Mouse (Mus musculus): ENCODE measurements around the gene H1foo. TPM values are rescaled to one million over a fixed set of nuclear protein-coding genes. Genes with fewer than 3 reads are reported as not detected.

Gene H1foo
- polyA plus RNA-seq, 1 experiment = not detected

GRCm38 (mm10) chr6:115926416-115926815, 18.3 kb upstream of the H1foo start:
- H3K4me1 ChIP-seq (ENCODE audit: control insufficient read depth, insufficient read depth, low read length) = no peaks in the 10 kb centered on the region; the same call in 1 of the 2 replicates

DNA sequence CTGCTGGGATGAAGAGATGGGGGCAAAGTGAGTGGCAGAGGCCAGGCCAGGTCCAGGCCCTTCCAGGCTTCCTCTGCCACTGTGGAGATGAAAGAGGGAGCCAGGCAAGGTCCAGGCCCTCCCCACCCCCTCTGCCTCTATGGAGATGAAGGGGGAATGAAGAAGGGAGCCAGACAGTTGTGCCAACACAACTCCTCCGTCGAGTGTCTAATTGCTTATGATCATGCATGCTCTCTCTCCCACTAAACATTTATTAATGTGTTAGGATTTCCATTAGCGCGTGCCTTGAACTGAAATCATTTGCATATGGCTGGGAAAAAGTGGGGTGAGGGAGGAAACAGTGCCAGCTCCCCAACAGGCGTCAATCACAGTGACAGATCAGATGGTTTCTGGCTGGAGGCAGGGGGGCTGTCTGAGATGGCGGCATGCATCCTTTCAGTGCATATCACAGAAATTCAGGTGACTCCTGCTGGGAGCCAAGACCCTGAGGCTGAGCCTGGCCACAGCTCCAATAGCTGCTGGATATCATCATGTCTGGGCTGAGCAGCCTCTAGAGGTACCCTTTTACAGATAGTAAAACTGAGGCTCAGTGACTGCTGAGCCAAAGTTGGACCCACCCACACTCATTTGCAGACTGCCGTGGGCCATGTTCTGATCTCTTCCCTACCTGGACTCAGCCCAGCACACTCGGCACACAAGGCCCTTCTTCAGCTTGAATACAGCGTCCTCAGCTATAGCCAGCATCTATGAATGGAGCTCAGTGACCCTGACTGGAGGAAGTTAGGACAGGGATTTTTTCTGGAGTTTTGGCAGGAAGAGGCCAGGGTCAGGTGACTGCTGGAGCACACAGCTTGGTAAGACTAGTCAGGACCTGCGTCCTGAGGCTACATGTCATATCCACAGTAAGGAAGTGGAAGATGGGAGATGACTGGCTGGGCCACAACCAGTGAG, 17.2 kb upstream of the H1foo start:
- H3K36me3 ChIP-seq (ENCODE audit: control insufficient read depth, insufficient read depth, low read length) = no peaks in the 10 kb centered on the region; the same call in none of the 2 replicates
- no peaks in the 10 kb centered on the region for H3K27me3 ChIP-seq (ENCODE audit: control insufficient read depth, insufficient read depth, low read length)
- H3K4me1 ChIP-seq (ENCODE audit: control insufficient read depth, insufficient read depth, low read length) = no peaks in the 10 kb centered on the region; the same call in 1 of the 2 replicates
- TF ChIP-seq CTCF (IDR thresholded peaks at IDR 0.05; ENCODE audit: control insufficient read depth, insufficient read depth, insufficient replicate concordance, low read depth, low read length) = no peak
- TF ChIP-seq POLR2A (IDR thresholded peaks at IDR 0.05; ENCODE audit: control insufficient read depth, low read depth, low read length) = no peak
- H3K4me3 ChIP-seq (ENCODE audit: control insufficient read depth, low read depth, low read length) = no peak overlapping the region
- no peak overlapping the region for H3K27ac ChIP-seq (ENCODE audit: control insufficient read depth, insufficient read depth, low read depth, low read length)

More at GRCm38 (mm10) chr6:115926416-115926815, 18.3 kb upstream of the H1foo start:
- Histone ChIP-seq H3K4me3 (ENCODE audit: control insufficient read depth, low read depth, low read length) (no peak overlapping the region), H3K27ac (ENCODE audit: control insufficient read depth, insufficient read depth, low read depth, low read length) (no peak overlapping the region), H3K27me3 (ENCODE audit: control insufficient read depth, insufficient read depth, low read length) (no peaks in the 10 kb centered on the region), H3K36me3 (ENCODE audit: control insufficient read depth, insufficient read depth, low read length) (no peaks in the 10 kb centered on the region; the same call in none of the 2 replicates)
- no peak for TF ChIP-seq CTCF (IDR thresholded peaks at IDR 0.05; ENCODE audit: control insufficient read depth, insufficient read depth, insufficient replicate concordance, low read depth, low read length)
- TF ChIP-seq POLR2A (IDR thresholded peaks at IDR 0.05; ENCODE audit: control insufficient read depth, low read depth, low read length) = no peak

GRCm38 (mm10) chr6:115930018-115930417, 14.7 kb upstream of the H1foo start:
- Histone ChIP-seq H3K27ac (ENCODE audit: control insufficient read depth, insufficient read depth, low read depth, low read length) (no peak overlapping the region), H3K27me3 (ENCODE audit: control insufficient read depth, insufficient read depth, low read length) (no peaks in the 10 kb centered on the region), H3K4me1 (ENCODE audit: control insufficient read depth, insufficient read depth, low read length) (no peaks in the 10 kb centered on the region; the same call in 1 of the 2 replicates), H3K4me3 (ENCODE audit: control insufficient read depth, low read depth, low read length) (no peak overlapping the region), H3K36me3 (ENCODE audit: control insufficient read depth, insufficient read depth, low read length) (no peaks in the 10 kb centered on the region; the same call in none of the 2 replicates)
- no peak for TF ChIP-seq CTCF (IDR thresholded peaks at IDR 0.05; ENCODE audit: control insufficient read depth, insufficient read depth, insufficient replicate concordance, low read depth, low read length)
- TF ChIP-seq POLR2A (IDR thresholded peaks at IDR 0.05; ENCODE audit: control insufficient read depth, low read depth, low read length) = no peak

- TF ChIP-seq POLR2A (IDR thresholded peaks at IDR 0.05; ENCODE audit: control insufficient read depth, low read depth, low read length) = no peak
- no peak for TF ChIP-seq CTCF (IDR thresholded peaks at IDR 0.05; ENCODE audit: control insufficient read depth, insufficient read depth, insufficient replicate concordance, low read depth, low read length)
- no peak within 1 kb of the TSS; the same call in 1 of the 2 replicates for H3K27ac ChIP-seq (ENCODE audit: control insufficient read depth, insufficient read depth, low read depth, low read length)
These were observed 13.1 kb upstream of the H1foo start, which contains the start of gene Rho for GRCm38 (mm10) chr6:115931639-115932038. TSS of gene Rho (plus strand) at chr6:115931748.

GRCm38 (mm10) chr6:115932391-115932790, 12.3 kb upstream of the H1foo start:
- Histone ChIP-seq H3K36me3 (ENCODE audit: control insufficient read depth, insufficient read depth, low read length) (no peaks in the 10 kb centered on the region), H3K27ac (ENCODE audit: control insufficient read depth, insufficient read depth, low read depth, low read length) (no peak overlapping the region), H3K27me3 (ENCODE audit: control insufficient read depth, insufficient read depth, low read length) (no peaks in the 10 kb centered on the region), H3K4me1 (ENCODE audit: control insufficient read depth, insufficient read depth, low read length) (no peaks in the 10 kb centered on the region; the same call in 1 of the 2 replicates), H3K4me3 (ENCODE audit: control insufficient read depth, low read depth, low read length) (no peak overlapping the region)
- TF ChIP-seq POLR2A (IDR thresholded peaks at IDR 0.05; ENCODE audit: control insufficient read depth, low read depth, low read length) (no peak), CTCF (IDR thresholded peaks at IDR 0.05; ENCODE audit: control insufficient read depth, insufficient read depth, insufficient replicate concordance, low read depth, low read length) (no peak)

More at GRCm38 (mm10) chr6:115931639-115932038, 13.1 kb upstream of the H1foo start, which contains the start of gene Rho:
- Histone ChIP-seq H3K36me3 (ENCODE audit: control insufficient read depth, insufficient read depth, low read length) (no peaks in the 10 kb centered on the region), H3K4me3 (ENCODE audit: control insufficient read depth, low read depth, low read length) (no peak within 1 kb of the TSS), H3K27me3 (ENCODE audit: control insufficient read depth, insufficient read depth, low read length) (no peaks in the 10 kb centered on the region), H3K4me1 (ENCODE audit: control insufficient read depth, insufficient read depth, low read length) (no peaks in the 10 kb centered on the region; the same call in 1 of the 2 replicates)

DNA sequence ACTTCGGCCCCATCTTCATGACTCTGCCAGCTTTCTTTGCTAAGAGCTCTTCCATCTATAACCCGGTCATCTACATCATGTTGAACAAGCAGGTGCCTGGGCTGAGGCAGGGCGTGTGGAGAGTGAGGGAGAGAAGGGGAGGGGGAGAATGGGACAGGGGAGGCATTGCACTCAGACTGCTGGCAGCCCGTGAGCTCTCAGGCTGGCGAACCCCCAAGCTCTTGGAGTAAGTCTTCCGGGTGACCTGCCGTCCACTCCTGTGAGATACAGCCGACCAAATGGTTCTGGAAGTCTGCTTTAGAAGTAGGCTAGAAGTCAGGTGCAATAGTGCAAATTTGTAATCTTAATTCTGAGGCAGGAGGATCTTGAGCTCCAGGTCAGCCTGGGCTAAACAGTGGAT, 9.2 kb upstream of the H1foo start:
- no peaks in the 10 kb centered on the region for H3K4me1 ChIP-seq (ENCODE audit: control insufficient read depth, insufficient read depth, low read length)
- no peaks in the 10 kb centered on the region for H3K36me3 ChIP-seq (ENCODE audit: control insufficient read depth, insufficient read depth, low read length)
- H3K4me3 ChIP-seq (ENCODE audit: control insufficient read depth, low read depth, low read length) = no peak overlapping the region
- no peak overlapping the region for H3K27ac ChIP-seq (ENCODE audit: control insufficient read depth, insufficient read depth, low read depth, low read length)
- TF ChIP-seq CTCF (IDR thresholded peaks at IDR 0.05; ENCODE audit: control insufficient read depth, insufficient read depth, insufficient replicate concordance, low read depth, low read length) (no peak), POLR2A (IDR thresholded peaks at IDR 0.05; ENCODE audit: control insufficient read depth, low read depth, low read length) (no peak)
- H3K27me3 ChIP-seq (ENCODE audit: control insufficient read depth, insufficient read depth, low read length) = no peaks in the 10 kb centered on the region

DNA sequence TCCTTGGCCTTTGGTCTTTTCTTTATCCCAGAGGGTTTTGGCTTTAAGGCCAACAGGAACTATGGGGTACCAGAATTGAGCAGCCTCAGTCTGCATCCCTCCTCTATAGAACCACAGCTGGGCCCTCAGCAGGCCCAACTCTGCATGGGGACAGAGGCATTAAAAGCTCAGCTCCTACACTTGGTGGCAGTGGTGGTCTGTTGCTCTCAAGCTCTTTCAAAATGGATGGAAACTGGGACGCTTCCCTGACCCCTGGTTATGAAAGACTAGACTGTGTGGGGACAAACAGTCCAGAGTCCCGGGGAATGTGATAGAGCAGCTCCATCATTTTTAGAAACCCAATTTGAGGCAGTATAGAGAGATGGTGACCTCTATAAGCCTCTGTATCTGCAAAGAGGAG, 6.7 kb upstream of the H1foo start:
- no peaks in the 10 kb centered on the region for H3K27me3 ChIP-seq (ENCODE audit: control insufficient read depth, insufficient read depth, low read length)
- no peak for TF ChIP-seq CTCF (IDR thresholded peaks at IDR 0.05; ENCODE audit: control insufficient read depth, insufficient read depth, insufficient replicate concordance, low read depth, low read length)
- no peak overlapping the region for H3K4me3 ChIP-seq (ENCODE audit: control insufficient read depth, low read depth, low read length)
- no peaks in the 10 kb centered on the region for H3K4me1 ChIP-seq (ENCODE audit: control insufficient read depth, insufficient read depth, low read length)
- H3K36me3 ChIP-seq (ENCODE audit: control insufficient read depth, insufficient read depth, low read length) = no peaks in the 10 kb centered on the region
- H3K27ac ChIP-seq (ENCODE audit: control insufficient read depth, insufficient read depth, low read depth, low read length) = no peak overlapping the region
